Mouse (Mus musculus): Measurements from ENCODE around the gene Dtx1. TPM values are rescaled to one million over a fixed set of nuclear protein-coding genes. Genes with fewer than 3 reads are reported as not detected.

Dtx1 gene
- 16.9 and 20.6 TPM in 2 replicates for polyA plus RNA-seq (2021; fragmentation: Nextera tagmentation)
- long read RNA-seq, experiment 1, full-length matches to known transcripts: 11 of 28 reads
- long read RNA-seq, experiment 1, partial matches to known transcripts: 11 of 28 reads
- long read RNA-seq, experiment 1, other reads (novel, unspliced or antisense): 6 of 28 reads
- long read RNA-seq, experiment 2, full-length matches to known transcripts: 79 of 163 reads
- long read RNA-seq, experiment 2, partial matches to known transcripts: 58 of 163 reads
- long read RNA-seq, experiment 2, other reads (novel, unspliced or antisense): 26 of 163 reads

DNA sequence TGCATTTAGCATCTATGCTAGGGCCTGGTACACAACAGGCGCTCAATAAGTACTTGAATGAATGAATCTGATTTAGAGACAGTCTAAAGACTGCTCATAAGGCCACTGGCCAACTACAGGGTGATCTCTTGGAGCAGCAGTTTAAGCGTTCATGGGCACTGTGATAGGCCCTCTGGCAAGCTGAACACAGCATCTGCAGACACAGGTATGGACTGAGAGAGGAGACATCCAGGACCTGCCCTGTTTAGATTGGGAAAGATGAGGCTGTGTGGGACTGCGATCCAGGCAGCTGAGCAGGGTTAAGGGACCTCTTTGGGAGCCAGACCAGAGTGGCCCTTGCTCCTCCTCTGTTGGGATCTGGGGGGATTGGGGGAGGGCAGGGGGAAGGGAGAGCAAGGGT is at the start of gene Dtx1:
Dtx1 (minus strand) TSS at position 101 of the 400 bp plus-strand sequence.

DNA sequence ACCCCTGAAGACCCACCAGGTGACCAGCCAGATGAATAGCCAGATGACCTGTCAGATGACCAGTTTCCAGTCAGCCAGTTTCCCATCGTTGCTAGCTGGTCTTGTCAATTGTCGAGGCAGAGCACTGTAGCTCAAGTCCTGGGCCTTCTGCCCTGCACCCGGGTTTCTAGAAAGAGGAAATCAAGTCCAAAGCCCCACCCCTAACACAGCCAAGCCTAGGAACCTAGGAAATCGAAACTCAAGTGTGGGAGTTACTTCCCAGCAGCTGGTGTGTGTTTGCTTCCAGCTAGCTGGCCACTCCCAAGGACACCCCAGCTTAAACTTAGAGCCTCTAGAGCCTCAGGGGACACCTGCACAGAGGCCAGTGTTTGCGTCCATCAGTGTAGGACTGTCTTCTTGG is 38.0 kb upstream of the Dtx1 start, which contains the start of gene Oas2:
Oas2 (minus strand) TSS at position 166 of the 400 bp plus-strand sequence.

DNA sequence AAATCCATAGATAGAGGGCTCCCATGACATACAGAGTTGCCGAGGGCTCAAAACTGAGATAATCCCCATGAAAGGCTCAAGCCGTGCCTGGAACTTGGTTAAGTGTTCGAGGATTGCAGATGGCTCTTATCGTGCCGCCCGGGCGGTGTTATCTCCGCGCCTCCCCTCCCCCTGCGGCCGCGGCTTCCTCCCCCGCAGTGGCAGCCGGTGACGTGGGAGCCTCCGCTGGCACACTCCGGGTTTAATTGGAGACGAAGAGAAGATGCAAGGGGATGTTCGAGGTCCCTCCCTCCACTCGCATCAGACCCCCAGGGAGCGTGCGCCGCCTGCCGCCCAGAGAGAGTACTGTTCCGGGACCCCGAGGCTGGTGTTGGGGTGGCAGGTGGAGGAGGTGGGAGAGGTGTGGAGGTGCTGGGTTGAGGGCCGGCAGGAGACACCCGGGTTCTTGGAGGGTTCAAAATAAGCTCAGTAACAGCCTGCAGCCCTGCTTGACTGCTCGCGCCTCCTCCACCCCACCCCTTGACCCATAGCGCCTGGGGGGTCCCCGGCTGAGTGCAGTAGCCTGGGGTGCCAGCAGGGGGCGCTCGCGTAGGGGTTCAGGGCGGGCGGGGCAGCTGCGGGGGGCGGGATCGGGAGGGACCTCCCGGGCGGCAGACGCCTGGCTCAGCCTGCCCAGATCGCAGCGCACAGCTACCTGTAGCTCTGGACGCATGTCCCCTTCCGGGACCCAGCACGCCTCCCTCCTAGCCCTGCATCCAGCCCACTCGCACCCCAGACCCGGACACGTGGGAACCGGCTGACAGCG is 63.0 kb downstream of the Dtx1 start, which contains the start of gene Rasal1:
Rasal1 (plus strand) TSS at position 244 of the 805 bp plus-strand sequence.

DNA sequence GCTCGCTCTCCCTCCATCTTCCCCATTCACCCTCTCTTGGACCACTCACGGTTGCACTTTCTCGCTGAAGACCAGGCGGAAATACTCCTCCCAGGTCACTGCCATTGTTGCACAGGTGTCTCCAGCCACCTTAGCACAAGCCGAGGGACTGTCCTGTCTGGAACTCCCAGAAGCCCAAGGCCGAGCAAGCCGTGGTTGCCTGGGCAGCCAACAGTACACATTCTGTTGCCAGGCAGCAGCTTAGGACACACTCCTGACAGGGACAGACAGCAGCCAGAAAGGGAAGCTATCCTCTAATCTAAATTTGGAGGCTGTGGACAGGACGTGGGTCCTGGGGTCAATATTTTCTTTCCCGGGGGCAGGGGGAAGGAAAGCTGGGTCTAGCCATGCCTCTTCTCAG is 77.6 kb downstream of the Dtx1 start, which contains the start of gene Cfap73:
Cfap73 (minus strand) TSS at position 105 of the 400 bp plus-strand sequence.

Other genes with a start within 250 kb of the Dtx1 start
- 15.5 and 16.1 TPM in 2 replicates for gene Sdsl, start 239.1 kb downstream of the Dtx1 start, polyA plus RNA-seq (2021; fragmentation: Nextera tagmentation)
- gene Sds, start 235.4 kb downstream of the Dtx1 start, polyA plus RNA-seq (2021; fragmentation: Nextera tagmentation): 0.34 and 0.35 TPM in 2 replicates
- gene Plbd2, start 208.3 kb downstream of the Dtx1 start, polyA plus RNA-seq (2021; fragmentation: Nextera tagmentation): 16.2 and 17.2 TPM in 2 replicates
- 4.0 and 6.6 TPM in 2 replicates for gene Slc8b1, start 200.8 kb downstream of the Dtx1 start, polyA plus RNA-seq (2021; fragmentation: Nextera tagmentation)
- 20.8 and 21.8 TPM in 2 replicates for gene Tpcn1, start 123.3 kb downstream of the Dtx1 start, polyA plus RNA-seq (2021; fragmentation: Nextera tagmentation)
- gene Iqcd, start 122.9 kb downstream of the Dtx1 start, polyA plus RNA-seq (2021; fragmentation: Nextera tagmentation): 0.94 and 1.9 TPM in 2 replicates
- 17.6 and 21.9 TPM in 2 replicates for gene Rita1, start 99.3 kb downstream of the Dtx1 start, polyA plus RNA-seq (2021; fragmentation: Nextera tagmentation)
- 18.5 and 19.4 TPM in 2 replicates for gene Ddx54, start 99.2 kb downstream of the Dtx1 start, polyA plus RNA-seq (2021; fragmentation: Nextera tagmentation)
- gene Cfap73, start 77.7 kb downstream of the Dtx1 start, polyA plus RNA-seq (2021; fragmentation: Nextera tagmentation): 0.36 and 0.54 TPM in 2 replicates
- gene Rasal1, start 63.1 kb downstream of the Dtx1 start, polyA plus RNA-seq (2021; fragmentation: Nextera tagmentation): 48.3 and 57.1 TPM in 2 replicates
- gene Oas2, start 37.9 kb upstream of the Dtx1 start, polyA plus RNA-seq (2021; fragmentation: Nextera tagmentation): 0.16 and 0.26 TPM in 2 replicates
- gene Oas3, start 65.7 kb upstream of the Dtx1 start, polyA plus RNA-seq (2021; fragmentation: Nextera tagmentation): 0.05 and 0.08 TPM in 2 replicates
- not detected in 2 replicates for gene Oas1e, start 83.6 kb upstream of the Dtx1 start, polyA plus RNA-seq (2021; fragmentation: Nextera tagmentation)
- gene Oas1c, start 100.6 kb upstream of the Dtx1 start, polyA plus RNA-seq (2021; fragmentation: Nextera tagmentation): 0.23 and 0.43 TPM in 2 replicates
- not detected in 2 replicates for gene Oas1f, start 135.4 kb upstream of the Dtx1 start, polyA plus RNA-seq (2021; fragmentation: Nextera tagmentation)
- gene Oas1h, start 149.5 kb upstream of the Dtx1 start, polyA plus RNA-seq (2021; fragmentation: Nextera tagmentation): not detected in 2 replicates
- 0.15 TPM in 1 of 2 replicates, not detected in the other for gene Oas1g, start 175.7 kb upstream of the Dtx1 start, polyA plus RNA-seq (2021; fragmentation: Nextera tagmentation)
- gene Oas1a, start 195.6 kb upstream of the Dtx1 start, polyA plus RNA-seq (2021; fragmentation: Nextera tagmentation): 1.0 and 1.4 TPM in 2 replicates
- not detected in 2 replicates for gene Oas1d, start 202.6 kb upstream of the Dtx1 start, polyA plus RNA-seq (2021; fragmentation: Nextera tagmentation)